Mouse (Mus musculus): ENCODE measurements around the gene Hif3a.
"Not testable (repeated sequence)": the region's sequence is repeated elsewhere in the genome, so short reads cannot be mapped to it uniquely, and the experiment has no call there.

The Hif3a gene

GRCm38 (mm10) chr7:17062389-17062788 lies at the start of gene Hif3a:
Hif3a (minus strand) TSS chr7:17062427.
- peak; percentile 30 for DNase-seq

- not testable (repeated sequence) for DNase-seq
Measured at GRCm38 (mm10) chr7:17101631-17102030, 39.4 kb upstream of the Hif3a start.

DNA sequence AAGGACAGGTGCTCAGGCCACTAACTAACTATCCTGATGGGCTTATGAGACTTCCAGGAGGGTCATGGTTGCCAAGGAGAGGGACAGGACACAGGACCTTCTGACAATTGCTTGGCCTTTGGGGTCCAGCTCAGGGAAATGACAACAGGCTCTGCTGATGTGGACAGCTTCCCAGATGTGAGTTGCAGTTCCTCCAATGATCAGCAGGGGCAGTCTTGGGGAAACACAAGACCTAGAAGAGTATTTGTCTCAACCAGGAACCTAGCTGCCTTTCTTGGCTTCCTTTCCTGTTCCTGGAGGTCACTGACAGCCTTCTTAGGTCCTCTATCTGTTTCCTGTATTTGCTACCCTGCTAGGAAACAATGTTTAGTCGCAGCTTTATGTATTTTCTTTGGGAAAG lies 29.1 kb upstream of the Hif3a start:
- DNase-seq, result peak; percentile 7

GRCm38 (mm10) chr7:17090058-17090585 lies 27.9 kb upstream of the Hif3a start:
- DNase-seq, result no peak

DNA sequence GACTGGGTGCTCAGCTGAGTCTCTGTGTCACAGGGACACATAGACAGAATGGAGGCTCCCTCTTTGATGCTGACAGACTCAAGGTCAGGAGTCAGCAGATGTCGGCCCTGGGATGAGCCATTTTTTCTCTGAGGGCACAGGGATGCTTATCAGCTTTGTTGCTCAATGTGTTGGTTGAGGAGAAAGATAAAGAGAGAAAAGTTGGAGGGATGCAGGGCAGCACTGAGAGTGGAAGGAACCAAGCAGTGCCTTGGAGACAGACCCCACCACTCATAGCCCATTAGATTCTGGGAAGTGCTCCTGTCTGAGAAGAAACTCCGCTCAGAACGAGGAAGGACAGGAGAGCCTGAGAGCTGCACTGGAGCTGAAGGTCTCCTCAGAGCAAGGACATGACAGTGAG lies 25.5 kb upstream of the Hif3a start:
- DNase-seq, result no peak

GRCm38 (mm10) chr7:17082766-17083165 lies 20.5 kb upstream of the Hif3a start:
- DNase-seq, result no peak

DNA sequence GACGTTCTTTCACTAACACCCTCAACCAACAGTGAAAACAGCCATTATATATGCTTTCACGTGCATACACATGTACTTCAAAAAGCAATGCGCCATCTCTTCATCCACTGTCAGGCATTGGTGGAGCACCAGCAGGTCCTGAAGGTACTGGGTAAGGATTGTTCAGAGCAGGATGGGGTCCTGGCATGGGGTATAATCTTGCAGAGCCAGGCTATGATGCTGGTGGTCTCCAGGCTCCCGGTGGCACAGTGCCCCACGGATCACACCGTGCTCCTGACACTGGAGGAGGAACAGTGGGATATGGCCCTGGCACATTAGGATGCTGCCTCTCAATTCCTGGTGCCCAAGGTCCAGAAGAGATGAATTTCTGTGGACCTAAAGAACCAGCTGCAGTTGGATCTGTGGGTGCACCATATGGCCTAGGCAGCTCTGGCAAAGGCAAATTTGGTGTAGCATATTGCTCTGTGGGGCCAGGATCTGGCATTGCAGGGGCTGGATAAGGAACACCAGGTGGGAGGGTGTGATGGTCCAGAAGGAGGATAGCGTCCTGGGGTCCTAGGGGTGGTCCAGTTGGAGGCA lies 15.9 kb upstream of the Hif3a start:
- no peak for DNase-seq

- DNase-seq, result no peak
Measured at GRCm38 (mm10) chr7:17076542-17076941, 14.3 kb upstream of the Hif3a start.

DNA sequence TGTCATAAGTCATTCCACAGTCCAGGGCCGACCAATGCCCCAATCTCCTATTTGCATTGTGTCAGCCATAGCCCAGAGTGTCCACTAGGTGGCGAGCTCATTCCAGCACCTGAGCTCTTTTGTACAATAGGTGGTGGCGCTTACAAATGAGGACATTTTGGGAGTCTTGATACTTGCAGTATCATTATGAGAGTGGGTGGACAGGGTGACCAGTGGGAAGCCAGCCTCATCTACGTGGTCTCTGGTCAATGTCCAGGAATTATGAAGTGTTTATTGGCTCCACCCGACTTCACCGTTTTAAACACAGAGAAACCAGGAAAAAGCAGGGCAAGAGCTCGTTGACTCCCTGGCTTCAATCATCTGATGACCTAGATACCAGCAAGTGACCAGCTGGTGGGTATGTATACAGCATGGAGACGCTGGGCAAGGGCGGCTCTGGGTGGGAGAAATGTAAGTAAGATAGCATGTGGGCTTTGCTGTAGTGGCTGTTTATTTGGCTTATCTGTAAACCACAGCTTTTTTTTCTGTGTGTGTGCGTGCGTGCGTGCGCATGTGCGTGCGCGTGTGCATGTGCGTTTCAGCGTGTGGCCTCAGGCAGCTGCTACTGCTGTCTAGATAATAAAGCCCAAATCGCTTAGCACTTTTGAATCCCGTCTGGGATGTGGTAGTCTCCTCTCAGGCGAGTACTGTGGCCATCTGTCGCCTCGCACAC lies 11.8 kb upstream of the Hif3a start, which contains the start of gene Psg16:
TSS of gene Psg16 (plus strand) at position 137 of the 712 bp plus-strand sequence.
- peak; percentile 65 for DNase-seq

- no peak for DNase-seq
Measured at GRCm38 (mm10) chr7:17073513-17073903, 11.3 kb upstream of the Hif3a start.

DNA sequence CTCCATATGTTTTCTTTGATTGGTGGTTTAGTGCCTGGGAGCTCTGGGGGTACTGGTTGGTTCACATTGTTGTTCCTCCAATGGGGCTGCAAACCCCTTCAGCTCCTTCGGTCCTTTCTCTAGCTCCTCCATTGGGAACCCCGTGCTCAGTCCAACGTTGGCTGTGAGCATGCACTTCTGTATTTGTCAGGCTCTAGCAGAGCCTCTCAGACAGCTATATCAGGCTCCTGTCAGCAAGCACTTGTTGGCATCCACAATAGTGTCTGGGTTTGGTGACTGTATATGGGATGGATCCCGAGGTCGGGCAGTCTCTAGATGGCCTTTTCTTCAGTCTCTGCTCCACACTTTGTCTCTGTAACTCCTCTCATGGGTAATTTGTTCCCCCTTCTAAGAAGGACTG lies 5.4 kb upstream of the Hif3a start:
- not testable (repeated sequence) for DNase-seq

- no peak for DNase-seq
Measured at GRCm38 (mm10) chr7:17067000-17067399, 4.8 kb upstream of the Hif3a start.

DNA sequence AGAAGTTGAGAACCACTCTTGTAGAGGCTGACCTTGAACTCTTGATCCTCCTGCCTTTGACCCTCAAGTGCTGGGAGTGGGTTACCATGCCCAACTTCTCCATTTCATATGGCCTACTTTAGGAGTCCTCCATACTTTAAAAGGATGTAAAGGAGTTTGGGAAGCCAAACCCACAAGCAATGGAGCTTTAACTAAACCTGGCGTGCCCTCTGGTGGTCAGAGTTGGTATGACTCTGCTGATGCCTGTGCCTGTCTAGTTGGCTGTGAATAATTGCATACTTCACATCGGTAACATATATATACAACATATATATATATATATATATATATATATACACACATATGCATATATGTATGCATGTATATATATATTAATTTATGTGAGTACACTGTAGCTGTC lies 4.2 kb upstream of the Hif3a start:
- DNase-seq, result peak; percentile 86

- no peak for DNase-seq
Measured at GRCm38 (mm10) chr7:17065620-17066019, 3.4 kb upstream of the Hif3a start.

- DNase-seq, result peak; percentile 26
Measured at GRCm38 (mm10) chr7:17062845-17063244, 618 bp upstream of the Hif3a start.

DNA sequence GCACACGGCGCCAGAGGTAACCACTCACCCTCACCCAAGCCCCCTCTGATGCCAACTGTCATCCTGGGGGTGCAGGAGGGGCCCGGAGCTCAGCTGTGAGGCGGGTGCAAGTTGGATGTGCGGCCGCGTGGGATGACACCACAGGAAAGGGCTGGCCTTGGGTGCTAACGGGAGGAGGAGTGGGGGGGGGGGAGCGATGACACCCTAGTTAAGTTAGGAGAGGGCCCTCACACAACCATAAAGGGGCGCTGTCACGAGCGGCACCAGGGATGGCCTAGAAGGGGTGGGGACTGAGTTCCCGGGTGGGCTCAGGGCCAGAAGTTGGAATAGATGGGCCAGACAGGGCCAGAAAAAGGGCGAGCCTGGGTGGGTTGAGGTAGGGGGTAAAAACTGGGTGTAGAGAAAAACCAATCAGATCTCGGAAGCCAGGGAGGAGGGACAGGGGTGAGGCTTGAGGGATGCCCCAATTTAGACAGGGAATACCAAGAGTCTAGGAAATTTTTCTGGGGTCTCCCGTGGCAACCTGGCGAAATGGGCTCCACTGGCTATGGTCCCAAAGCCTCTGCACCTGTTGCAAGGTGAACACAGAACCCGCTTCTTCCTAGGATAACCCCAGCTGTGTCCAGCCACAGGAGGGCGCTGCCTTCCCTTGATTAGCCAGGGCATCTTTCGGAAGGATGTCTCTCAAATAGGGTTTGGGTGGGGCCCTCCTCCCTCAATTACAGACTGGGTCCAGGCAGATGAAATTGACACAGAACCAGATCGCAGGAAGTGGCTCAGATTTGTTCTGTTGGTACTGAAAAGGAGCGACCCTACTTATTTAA lies 1.2 kb downstream of the Hif3a start:
- peak; percentile 25 for DNase-seq

DNA sequence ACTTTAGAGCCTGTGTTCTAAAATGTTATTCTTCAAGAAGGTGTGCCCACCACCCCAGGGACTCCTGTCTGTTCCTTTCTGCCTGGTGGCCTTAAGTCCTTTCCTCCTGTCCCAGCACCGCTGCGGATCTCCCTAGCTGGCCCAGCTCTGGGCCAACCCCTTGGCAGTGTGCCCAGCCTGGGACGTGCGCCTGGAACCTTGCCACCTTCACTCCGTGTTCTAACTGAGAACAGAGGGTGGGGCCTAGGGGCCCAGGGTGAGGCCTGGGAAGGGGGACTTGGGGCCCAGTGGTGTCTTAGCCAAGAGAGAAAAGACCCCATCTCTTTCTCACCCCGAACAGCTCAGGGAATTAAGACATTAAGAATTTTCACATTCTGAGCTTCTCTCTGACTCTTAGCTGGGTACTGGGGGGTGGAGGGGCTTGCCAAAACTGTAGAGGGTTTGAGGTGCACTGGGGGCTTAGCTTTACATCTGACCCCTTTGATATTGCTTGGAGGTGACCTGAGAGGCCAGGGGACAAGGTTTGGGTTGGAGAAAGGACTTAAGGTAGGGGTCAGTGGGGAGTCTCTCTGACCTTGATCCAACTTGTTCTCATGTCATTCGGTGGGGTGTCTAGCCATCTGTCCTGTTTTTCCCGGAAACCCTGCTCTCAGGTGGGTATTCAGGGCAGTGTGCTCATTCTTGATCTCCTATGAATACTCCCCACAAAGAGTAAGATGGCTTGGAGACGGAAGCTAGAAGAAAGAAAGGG lies 2.0 kb downstream of the Hif3a start:
- peak; percentile 96 for DNase-seq

DNA sequence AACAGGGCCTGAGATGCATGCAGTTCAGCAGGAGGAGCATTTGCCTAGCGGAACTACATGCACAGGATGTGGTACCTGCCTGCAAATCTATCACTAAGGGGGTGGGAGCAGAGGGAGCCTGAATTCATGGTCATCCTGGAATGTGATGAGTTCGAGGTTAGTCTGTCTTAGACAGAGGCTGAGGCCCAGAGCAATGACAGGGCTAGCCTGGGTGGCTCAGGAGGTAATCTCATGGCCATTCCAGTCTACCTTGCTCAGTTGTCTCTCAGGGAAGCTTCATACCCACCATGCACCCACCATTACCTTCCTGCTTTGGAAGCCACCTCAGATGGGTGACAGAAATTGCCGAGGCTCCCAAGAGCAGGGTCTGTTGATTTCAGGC lies 2.8 kb downstream of the Hif3a start:
- DNase-seq, result peak; percentile 23

DNA sequence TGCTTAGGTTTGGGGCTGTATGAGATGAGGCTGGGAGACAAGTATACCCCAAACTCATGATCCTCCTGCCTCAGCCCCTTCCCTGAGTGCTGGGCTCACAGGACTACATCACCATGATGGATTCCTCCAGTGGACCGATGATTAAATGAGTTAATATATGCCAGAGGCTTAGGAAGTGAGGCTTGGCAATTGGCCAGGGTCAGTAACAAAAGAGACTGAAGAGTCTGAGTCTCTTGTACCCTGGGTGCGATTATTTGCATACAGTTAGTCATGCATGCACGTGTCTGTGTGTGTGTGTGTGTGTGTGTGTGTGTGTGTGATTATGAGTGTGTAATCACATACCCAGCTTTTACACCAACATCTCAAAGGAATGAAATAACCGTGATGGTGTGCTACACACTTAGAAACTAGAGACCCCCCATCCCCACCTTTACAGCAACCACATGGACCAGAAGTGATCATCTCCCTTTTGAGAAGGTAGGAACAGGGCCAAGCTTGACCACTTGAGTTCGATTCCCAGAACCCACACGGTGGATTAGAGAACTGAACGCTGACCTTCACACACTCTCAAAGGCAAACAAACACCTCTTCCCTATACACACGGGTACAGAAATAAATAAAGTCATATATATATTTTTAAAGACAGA lies 3.3 kb downstream of the Hif3a start:
- peak; percentile 78 for DNase-seq

- peak; percentile 86 for DNase-seq
Measured at GRCm38 (mm10) chr7:17058071-17058689, 4.0 kb downstream of the Hif3a start.

GRCm38 (mm10) chr7:17056601-17057523 lies 5.4 kb downstream of the Hif3a start:
- no peak for DNase-seq
